Mouse (Mus musculus) embryonic facial prominence, embryonic 15.5 days (tissue): ENCODE measurements around the gene Gm20388. TPM values are rescaled to one million over a fixed set of nuclear protein-coding genes. Genes with fewer than 3 reads are reported as not detected.

ENCODE experiments used
- ATAC-seq: fragments of 200-750 bp; cut with Nextera tagmentation; 2 replicates; pipeline ENCODE4 v1.8.0; 2017; ENCODE audit warnings: low read depth, moderate TSS enrichment; ENCODE audit not compliant: insufficient number of reproducible peaks, low FRiP score, low TSS enrichment
- H3K27ac ChIP-seq: fragments of 300-500 bp; sonication (generic); replicated peaks from 2 replicates; pipeline ENCODE4 v1.5.1; 2015; ENCODE audit warnings: mild to moderate bottlenecking, inconsistent platforms
- H3K27me3 ChIP-seq: fragments of 300-500 bp; sonication (generic); 2 replicates; pipeline ENCODE4 v1.6.1; 2015; ENCODE audit warnings: inconsistent platforms
- H3K36me3 ChIP-seq: fragments of 300-500 bp; sonication (generic); 2 replicates; pipeline ENCODE4 v1.6.1; 2015; ENCODE audit warnings: mild to moderate bottlenecking, inconsistent platforms
- H3K4me1 ChIP-seq: fragments of 300-500 bp; sonication (generic); 2 replicates; pipeline ENCODE4 v1.6.1; 2015; ENCODE audit warnings: inconsistent platforms
- H3K4me2 ChIP-seq: fragments of 300-500 bp; sonication (generic); replicated peaks from 2 replicates; pipeline ENCODE4 v1.6.1; 2015; ENCODE audit warnings: mild to moderate bottlenecking, inconsistent platforms
- H3K4me3 ChIP-seq: fragments of 300-500 bp; sonication (generic); replicated peaks from 2 replicates; pipeline ENCODE4 v1.5.1; 2015; ENCODE audit warnings: mild to moderate bottlenecking, inconsistent platforms
- H3K9ac ChIP-seq: fragments of 300-500 bp; sonication (generic); 2 replicates; pipeline ENCODE4 v1.6.1; 2015; ENCODE audit warnings: inconsistent platforms
- H3K9me3 ChIP-seq: fragments of 300-500 bp; sonication (generic); replicated peaks from 2 replicates; pipeline ENCODE4 v1.6.1; 2016; ENCODE audit warnings: inconsistent platforms
- WGBS: fragments of 180-500 bp; shearing (Covaris S2); methylation state at CpG from one replicate; pipeline ENCODE4 v1.1.7; 2015; 5-methylcytosine and 5-hydroxymethylcytosine counted together
- polyA plus RNA-seq: library from polyadenylated mRNA; unstranded; fragments of >200 nt; fragmentation: Nextera tagmentation; extraction: Ambion mirVana; gene quantifications from 2 replicates; pipeline ENCODE4 v1.2.1, GENCODE M21; 2015

Gene Gm20388
- polyA plus RNA-seq, 1 experiment from 2014 or later: 8.0 TPM

DNA sequence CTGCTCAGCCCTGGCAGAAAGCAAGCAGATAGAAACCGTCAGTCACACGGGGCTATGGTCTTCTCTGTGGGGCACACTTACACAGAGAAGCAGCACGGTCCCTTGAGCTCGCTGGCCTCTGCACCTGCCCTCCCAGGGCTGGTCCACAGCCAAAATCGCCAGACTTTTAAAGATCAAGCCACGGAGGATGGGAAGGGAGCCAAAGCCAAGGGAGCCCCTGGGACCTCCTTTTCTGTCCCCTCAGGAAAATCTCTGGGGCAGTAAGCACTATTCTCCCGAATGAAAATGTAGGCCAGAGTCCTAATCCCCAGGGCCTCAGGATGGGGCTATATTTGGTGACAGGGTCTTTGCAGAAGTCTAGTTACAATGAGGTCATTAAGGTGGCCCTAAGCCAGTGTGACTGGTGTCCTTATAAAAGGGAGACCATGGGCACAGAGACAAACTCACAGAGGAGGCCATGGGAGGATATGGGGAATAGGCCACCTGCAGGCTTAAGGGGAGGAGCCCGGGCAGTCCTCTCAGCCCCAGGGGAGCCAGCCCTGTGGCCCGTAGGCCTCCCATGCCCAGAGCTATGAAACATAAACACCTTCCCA, 4374.4 kb downstream of the Gm20388 start:
- ATAC-seq: no peak

DNA sequence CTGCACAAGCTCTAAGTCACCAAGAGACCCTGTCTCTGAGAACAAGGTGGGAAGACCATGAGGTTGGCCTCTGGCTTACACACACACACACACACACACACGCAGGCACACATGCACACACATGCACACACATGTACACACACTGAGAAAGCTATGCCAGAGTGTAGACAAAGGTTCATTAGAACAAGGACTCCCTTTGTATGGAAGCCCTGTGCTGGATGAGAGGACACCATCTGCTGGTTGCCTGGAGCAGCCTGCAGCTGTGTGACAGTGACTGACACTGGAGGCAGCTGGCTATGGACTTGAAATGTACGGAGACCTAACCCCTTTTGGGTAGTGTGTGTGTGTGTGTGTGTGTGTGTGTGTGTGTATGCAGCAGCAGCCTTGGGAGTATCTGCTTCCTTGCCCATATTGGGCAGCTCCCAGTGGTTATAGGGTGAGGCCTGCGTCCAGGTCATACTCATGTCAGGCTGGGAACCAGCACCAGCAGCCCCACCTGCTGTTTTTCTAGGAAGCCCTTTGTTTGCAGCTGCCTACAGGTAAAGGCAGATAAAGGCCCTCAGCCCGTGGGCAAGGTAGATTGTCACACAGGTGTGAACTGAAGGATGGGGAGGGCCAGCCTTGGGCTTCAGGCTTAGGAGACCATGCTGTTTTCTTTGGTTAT, 4376.0 kb downstream of the Gm20388 start:
- Histone ChIP-seq H3K9ac (no peak overlapping the region), H3K27ac (no peak overlapping the region), H3K27me3 (no peaks in the 10 kb centered on the region), H3K4me1 (peaks cover 73% of the 10 kb centered on the region), H3K4me3 (no peak overlapping the region), H3K36me3 (no peaks in the 10 kb centered on the region), H3K9me3 (no peaks in the 10 kb centered on the region), H3K4me2 (no peak overlapping the region)
- no peak for ATAC-seq
- WGBS: 56% methylated on average over 4 of the region's 4 CpGs

More for the DNA sequence above, 4374.4 kb downstream of the Gm20388 start:
- Histone ChIP-seq H3K4me3 (no peak overlapping the region), H3K9ac (no peak overlapping the region), H3K27me3 (no peaks in the 10 kb centered on the region), H3K36me3 (no peaks in the 10 kb centered on the region), H3K4me1 (peaks cover 61% of the 10 kb centered on the region), H3K4me2 (no peak overlapping the region), H3K9me3 (no peaks in the 10 kb centered on the region), H3K27ac (peak overlapping the region; percentile 63)
- WGBS: 46% methylated on average over 9 of the region's 9 CpGs

DNA sequence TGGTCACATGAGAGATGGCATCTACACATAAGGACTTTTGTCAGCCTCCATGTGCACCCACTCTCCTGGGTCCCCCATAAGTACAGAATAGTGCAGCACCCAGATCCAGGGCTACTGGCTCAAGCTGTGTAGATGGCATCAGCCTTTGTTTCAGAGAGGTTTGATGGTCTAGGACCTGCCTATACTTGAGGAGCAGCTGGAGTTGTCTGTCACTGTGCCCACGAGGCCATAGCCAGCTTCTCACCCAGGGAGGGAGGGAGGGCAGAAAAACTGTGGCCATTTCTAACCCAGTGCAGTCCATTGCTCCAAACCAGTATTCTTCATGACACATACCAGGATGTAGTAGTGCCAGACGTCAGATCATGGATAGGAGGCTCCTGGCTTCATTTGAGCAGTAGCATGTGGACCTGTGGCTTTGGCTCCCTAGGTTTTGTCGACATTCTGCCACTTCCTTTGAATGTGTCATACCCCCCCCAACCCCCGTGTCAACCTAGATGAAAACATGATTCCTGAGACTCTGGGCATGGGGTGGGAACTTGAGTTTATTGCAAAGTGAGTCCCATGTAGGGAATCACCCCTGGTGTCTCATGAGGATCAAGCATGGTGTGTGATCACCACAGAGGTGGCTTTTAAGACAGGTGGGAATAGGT, 4377.7 kb downstream of the Gm20388 start:
- no peak overlapping the region for H3K27ac ChIP-seq
- H3K4me2 ChIP-seq: no peak overlapping the region
- no peak overlapping the region for H3K9ac ChIP-seq
- H3K36me3 ChIP-seq: no peaks in the 10 kb centered on the region
- H3K4me3 ChIP-seq: no peak overlapping the region
- H3K27me3 ChIP-seq: no peaks in the 10 kb centered on the region
- no peak for ATAC-seq
- no peaks in the 10 kb centered on the region for H3K9me3 ChIP-seq
- peaks cover 67% of the 10 kb centered on the region for H3K4me1 ChIP-seq
- 83% methylated on average over 4 of the region's 4 CpGs for WGBS

DNA sequence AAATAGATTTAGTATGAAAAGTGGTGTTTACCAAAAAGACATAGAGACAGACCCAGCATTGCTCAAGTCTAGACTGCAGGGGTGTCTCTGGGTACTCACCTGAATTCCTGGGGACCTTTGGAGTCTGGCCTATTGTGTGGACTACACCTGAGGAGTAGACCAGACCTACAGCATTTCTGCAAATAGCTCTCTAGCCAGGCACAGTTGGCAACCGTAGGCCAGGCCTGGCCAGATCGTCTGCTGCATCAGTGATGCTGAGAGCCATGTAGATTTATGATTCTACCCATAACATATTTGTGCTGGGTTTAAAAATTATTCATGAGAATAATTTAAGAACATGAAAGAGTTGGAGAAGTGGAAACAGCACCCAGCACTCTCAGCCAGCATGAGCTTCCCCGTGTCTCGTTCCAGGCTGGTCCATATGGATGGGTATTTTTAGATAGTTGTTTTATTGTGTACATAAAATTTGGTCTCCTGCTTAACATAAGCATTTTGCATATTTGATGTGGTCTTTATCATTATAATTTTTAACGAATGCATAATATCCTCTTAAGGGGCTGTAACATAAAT, 4378.9 kb downstream of the Gm20388 start:
- WGBS: 63% methylated on average over 5 of the region's 5 CpGs
- Histone ChIP-seq H3K4me2 (no peak overlapping the region), H3K36me3 (no peaks in the 10 kb centered on the region), H3K9ac (no peak overlapping the region), H3K4me3 (no peak overlapping the region), H3K9me3 (no peaks in the 10 kb centered on the region), H3K27me3 (no peaks in the 10 kb centered on the region), H3K4me1 (peaks cover 67% of the 10 kb centered on the region), H3K27ac (no peak overlapping the region)
- no peak for ATAC-seq

DNA sequence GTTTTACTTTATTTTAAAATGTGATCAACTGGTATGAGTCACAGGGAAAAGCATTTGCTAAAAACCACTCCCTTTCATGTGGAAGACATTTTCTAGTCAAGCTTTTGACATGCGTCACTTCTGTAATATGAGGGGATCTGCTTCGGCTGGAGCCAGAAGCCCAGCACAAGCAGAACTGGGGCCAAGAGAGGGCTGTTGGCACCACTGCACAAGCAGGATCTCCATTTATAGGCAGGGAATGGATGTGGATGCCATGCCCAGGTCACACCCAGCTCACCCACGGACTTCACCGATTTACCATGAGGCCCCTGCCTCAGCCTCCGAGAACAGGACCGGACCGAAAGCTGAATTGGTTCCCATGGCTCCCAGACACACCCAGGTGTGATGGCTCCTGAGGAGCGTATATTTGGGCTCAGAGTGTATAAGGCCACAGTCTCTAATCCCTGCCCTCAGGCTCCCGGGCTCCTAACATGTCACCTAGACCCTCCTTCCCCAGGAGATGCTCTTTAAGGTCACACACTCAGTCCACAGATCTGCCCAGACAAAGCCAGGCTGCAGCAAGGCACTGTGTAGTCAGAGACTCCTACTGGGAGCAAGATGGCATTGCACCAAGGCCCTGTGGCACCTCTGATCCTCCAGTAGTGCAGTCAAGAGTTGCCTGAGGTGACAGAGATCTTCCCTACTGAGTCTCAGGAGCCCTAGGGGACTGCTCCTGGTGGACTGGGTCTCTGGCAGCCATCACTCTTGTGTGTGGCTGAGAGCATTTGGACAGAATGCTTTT, 4380.5 kb downstream of the Gm20388 start:
- peak overlapping the region; percentile 73 for H3K27ac ChIP-seq
- H3K4me2 ChIP-seq: no peak overlapping the region
- 49% methylated on average over 9 of the region's 9 CpGs for WGBS
- no peak overlapping the region for H3K9ac ChIP-seq
- peaks cover 5% of the 10 kb centered on the region; the same call in 1 of the 2 replicates for H3K36me3 ChIP-seq
- no peaks in the 10 kb centered on the region for H3K9me3 ChIP-seq
- peaks cover 62% of the 10 kb centered on the region for H3K4me1 ChIP-seq
- H3K4me3 ChIP-seq: no peak overlapping the region
- H3K27me3 ChIP-seq: no peaks in the 10 kb centered on the region
- ATAC-seq: 0 out of 2 replicates have a peak, but pooled peaks have one; percentile 15

DNA sequence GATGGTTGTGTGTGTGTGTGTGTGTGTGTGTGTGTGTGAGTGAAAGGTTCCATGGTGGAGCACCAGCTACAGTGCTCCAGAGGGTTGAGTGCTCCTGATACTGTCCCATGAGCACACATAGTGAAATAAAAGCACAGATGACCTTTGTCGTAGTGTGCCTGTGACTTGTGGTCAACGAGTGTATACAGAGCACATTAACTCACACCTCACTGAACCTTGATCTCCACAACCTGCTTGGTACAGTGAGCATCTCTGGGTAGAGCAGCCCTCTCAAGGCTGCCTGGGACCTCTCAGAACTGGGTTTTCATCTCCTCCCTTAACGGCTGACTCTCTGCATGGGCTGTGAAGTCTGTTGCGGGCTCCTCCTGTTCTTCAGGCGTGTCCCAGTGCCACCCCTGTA, 4381.1 kb downstream of the Gm20388 start:
- peaks cover 62% of the 10 kb centered on the region for H3K4me1 ChIP-seq
- ATAC-seq: no peak
- no peaks in the 10 kb centered on the region for H3K9me3 ChIP-seq
- no peak overlapping the region for H3K4me3 ChIP-seq
- no peaks in the 10 kb centered on the region for H3K27me3 ChIP-seq
- H3K4me2 ChIP-seq: no peak overlapping the region
- peaks cover 5% of the 10 kb centered on the region; the same call in 1 of the 2 replicates for H3K36me3 ChIP-seq
- no peak overlapping the region for H3K27ac ChIP-seq
- no peak overlapping the region for H3K9ac ChIP-seq
- WGBS: 92% methylated on average over 5 of the region's 5 CpGs

DNA sequence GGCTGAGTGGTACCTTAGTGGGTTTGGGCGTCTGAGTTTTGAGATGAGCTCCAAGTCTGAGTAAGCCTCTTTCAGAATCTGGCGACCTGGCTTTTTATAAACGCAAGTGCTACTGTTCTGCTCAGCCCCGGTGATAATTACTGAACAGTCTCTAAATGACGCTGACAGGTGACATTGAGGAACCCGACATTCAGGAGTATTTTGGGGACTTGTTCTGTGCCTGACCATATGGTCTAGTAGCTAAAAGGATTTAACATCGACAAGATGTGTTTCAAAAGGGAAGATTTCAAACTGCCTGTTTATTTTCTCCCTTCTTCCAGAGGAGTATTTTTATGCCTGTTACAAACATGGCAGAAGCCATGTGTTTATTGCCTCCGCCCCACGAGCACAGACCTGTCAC, 4382.3 kb downstream of the Gm20388 start:
- Histone ChIP-seq H3K36me3 (peaks cover 5% of the 10 kb centered on the region; the same call in 1 of the 2 replicates), H3K4me1 (peaks cover 62% of the 10 kb centered on the region), H3K9ac (no peak overlapping the region), H3K27ac (no peak overlapping the region), H3K4me2 (no peak overlapping the region), H3K27me3 (no peaks in the 10 kb centered on the region), H3K9me3 (no peaks in the 10 kb centered on the region), H3K4me3 (no peak overlapping the region)
- no peak for ATAC-seq
- 62% methylated on average over 9 of the region's 9 CpGs for WGBS

DNA sequence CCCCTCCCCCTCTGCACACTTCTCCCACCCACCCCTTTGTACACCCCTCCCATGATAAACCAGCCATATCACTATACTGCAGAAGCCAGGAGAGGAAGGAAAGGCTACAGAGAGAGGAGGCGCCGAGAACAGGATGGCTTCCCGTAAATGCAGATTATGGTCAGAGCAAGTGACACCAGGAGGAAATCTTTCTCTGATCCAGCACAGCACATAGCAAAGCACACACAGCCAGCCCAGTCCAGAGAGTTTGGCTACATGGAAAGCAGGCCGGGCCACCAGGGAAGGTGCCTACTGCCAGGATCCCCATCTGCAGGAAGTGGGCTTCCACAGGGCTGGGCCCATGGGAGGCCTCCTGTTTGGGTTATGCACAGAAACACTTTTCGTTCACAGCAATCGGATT, 4383.8 kb downstream of the Gm20388 start:
- H3K27me3 ChIP-seq: no peaks in the 10 kb centered on the region
- peaks cover 5% of the 10 kb centered on the region; the same call in 1 of the 2 replicates for H3K36me3 ChIP-seq
- no peak overlapping the region for H3K27ac ChIP-seq
- H3K4me3 ChIP-seq: no peak overlapping the region
- no peak for ATAC-seq
- H3K4me1 ChIP-seq: peaks cover 51% of the 10 kb centered on the region
- no peak overlapping the region for H3K9ac ChIP-seq
- WGBS: 45% methylated on average over 6 of the region's 6 CpGs
- H3K4me2 ChIP-seq: no peak overlapping the region
- no peaks in the 10 kb centered on the region for H3K9me3 ChIP-seq

DNA sequence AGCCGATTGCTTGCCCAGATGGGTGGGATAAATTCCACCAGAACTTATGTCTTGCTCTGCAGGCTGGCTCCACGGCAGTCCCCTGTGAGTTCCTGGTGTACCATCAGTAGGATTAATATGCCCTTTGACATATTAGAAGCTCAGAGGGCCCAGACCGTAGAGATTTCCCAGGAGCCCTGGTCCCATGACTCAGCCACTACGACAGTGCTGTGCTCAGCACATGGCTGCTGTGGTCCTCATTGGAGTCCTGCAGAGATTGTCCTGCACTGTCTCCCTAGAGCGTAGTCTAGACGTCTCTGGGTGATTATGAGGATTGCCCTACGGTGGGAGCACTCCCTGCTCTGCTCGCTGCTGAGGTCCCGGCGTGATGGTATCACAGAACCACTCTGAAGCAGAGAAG, 4384.3 kb downstream of the Gm20388 start:
- Histone ChIP-seq H3K36me3 (peaks cover 5% of the 10 kb centered on the region; the same call in 1 of the 2 replicates), H3K9ac (no peak overlapping the region), H3K27me3 (no peaks in the 10 kb centered on the region), H3K9me3 (no peaks in the 10 kb centered on the region), H3K4me1 (peaks cover 47% of the 10 kb centered on the region), H3K4me3 (no peak overlapping the region), H3K4me2 (no peak overlapping the region), H3K27ac (no peak overlapping the region)
- ATAC-seq: 0 out of 2 replicates have a peak, but pooled peaks have one; percentile 45
- 63% methylated on average over 10 of the region's 10 CpGs for WGBS

DNA sequence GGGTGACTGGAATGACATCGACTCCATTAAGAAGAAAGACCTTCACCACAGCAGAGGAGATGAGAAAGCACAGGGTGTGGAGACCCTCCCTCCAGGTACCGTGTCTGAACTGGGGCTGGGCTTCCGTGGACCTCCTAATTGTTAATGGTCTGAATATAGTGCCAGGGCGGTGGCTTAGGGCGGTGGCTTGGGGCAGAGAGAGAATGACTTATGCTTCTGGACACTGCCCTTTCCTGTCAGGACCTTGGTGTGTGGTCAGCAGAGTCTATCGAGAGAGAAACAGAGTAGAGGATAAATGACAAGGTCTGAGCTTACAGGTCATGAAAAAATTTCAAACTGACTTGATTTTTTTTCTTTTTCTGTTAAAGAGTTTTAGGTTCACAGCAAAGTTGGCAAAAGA, 4384.7 kb downstream of the Gm20388 start:
- Histone ChIP-seq H3K4me2 (no peak overlapping the region), H3K27me3 (no peaks in the 10 kb centered on the region), H3K4me3 (no peak overlapping the region), H3K36me3 (peaks cover 5% of the 10 kb centered on the region; the same call in 1 of the 2 replicates), H3K27ac (no peak overlapping the region), H3K9ac (no peak overlapping the region), H3K4me1 (peaks cover 43% of the 10 kb centered on the region), H3K9me3 (no peaks in the 10 kb centered on the region)
- whole genome bisulfite sequencing: 90% methylated on average over 6 of the region's 6 CpGs
- no peak for ATAC-seq

DNA sequence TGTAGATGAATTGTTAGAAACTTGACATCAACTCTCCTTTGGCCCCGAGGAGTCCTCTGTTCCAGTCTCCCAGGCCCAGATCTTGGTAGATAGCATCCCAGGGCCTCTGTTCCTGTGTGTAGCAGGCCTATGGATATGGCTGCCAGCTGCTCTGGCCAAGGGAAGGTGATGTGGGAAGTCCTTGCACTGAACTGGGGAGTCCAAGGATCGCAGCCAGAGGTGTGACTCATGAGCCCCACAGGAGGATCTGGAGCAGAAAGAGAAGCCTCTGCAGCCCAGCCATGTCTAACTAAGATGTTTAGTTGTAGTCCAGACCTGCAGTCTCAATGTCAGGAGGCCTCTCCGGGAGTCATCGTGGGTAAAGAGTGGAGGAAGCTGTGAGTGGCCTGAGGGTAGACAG, 4390.9 kb downstream of the Gm20388 start:
- H3K36me3 ChIP-seq: peaks cover 5% of the 10 kb centered on the region; the same call in 1 of the 2 replicates
- H3K27ac ChIP-seq: no peak overlapping the region
- peaks cover 16% of the 10 kb centered on the region for H3K4me1 ChIP-seq
- WGBS: 89% methylated on average over 4 of the region's 4 CpGs
- no peak for ATAC-seq
- no peaks in the 10 kb centered on the region for H3K27me3 ChIP-seq
- no peak overlapping the region for H3K9ac ChIP-seq
- no peaks in the 10 kb centered on the region for H3K9me3 ChIP-seq
- H3K4me3 ChIP-seq: no peak overlapping the region
- H3K4me2 ChIP-seq: no peak overlapping the region
